In the genomic region with DNA sequence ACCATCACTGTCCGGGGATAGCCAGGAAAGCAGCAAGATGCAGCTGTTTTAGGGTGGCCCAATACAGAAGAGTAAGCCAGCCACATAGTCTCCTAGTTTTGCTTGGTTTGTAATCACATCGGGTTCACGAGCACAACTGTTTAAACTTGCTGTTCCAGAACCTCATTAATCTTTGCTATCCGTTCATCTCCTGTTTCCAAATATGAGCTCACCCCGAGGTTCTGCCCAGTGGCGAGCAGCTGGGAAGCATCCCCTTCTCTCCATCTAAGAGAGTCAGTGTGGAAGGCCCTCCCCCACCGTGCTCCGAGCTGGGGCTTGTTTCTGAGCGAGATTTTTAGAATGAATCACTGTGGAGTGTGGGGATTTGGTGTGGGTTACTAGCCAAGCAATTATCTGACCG, we compare ENCODE assay signal across 9 mouse cellular contexts.
DNase-seq lines count a peak whose midpoint lies in the region; ATAC-seq and TF ChIP-seq lines count a peak whose summit lies in the region.
"Had no signal": no experiment of that assay in that cellular context is flagged by ENCODE, and none has a peak within 500 bp of the region (broad histone marks: within the 10 kb centered on the region; RNA-seq: fewer than 3 reads in every experiment).

No protein-coding gene starts in this region.

- no peaks in the 10 kb centered on the region for H3K36me3 ChIP-seq in lung, embryonic 16.5 days (ENCODE audit: control insufficient read depth, insufficient read depth, low read length)
- H3K36me3 ChIP-seq in forebrain, postnatal 0 days (ENCODE audit: insufficient read depth), result no peaks in the 10 kb centered on the region
- H3K36me3 ChIP-seq in forebrain, embryonic 12.5 days (replicated peaks), result no peaks in the 10 kb centered on the region
- H3K36me3 ChIP-seq: midbrain, embryonic 12.5 days had no signal

- intact Hi-C loops in heart, postnatal 36 days (cut with DNase I), result no loop called here

- ATAC-seq in Patski, result peak; percentile 46
- peak; percentile 97 for ATAC-seq in lung, embryonic 16.5 days (ENCODE audit: low read depth)
- no peak for ATAC-seq in forebrain, postnatal 0 days
- no peak for ATAC-seq in forebrain, embryonic 12.5 days (ENCODE audit: low FRiP score)

- peak overlapping the region; percentile 83 for H3K27ac ChIP-seq in lung, embryonic 16.5 days (ENCODE audit: low read length)
- H3K27ac ChIP-seq in cerebellum, adult 2 months (ENCODE audit: insufficient read depth, low read length), result no peak overlapping the region
- no peak overlapping the region for H3K27ac ChIP-seq in forebrain, postnatal 0 days (ENCODE audit: low read depth, low read length)
- H3K27ac ChIP-seq in forebrain, embryonic 12.5 days, result no peak overlapping the region
- H3K27ac ChIP-seq: midbrain, embryonic 12.5 days had no signal

- in situ Hi-C loops in Patski (cut with MboI; ENCODE audit: low pct_unique_long_range_greater_than_20kb), result loop anchor here (5.0 kb wide), 1 partner anchor 182 kb away; a partner anchor contains a TSS

- CTCF ChIA-PET in Patski (lab: Charles Lee), result interaction anchor here (0.9 to 1.5 kb wide), 4 partner anchors 32 to 186 kb away, joined by 3 to 4 read pairs (median 3); no protein-coding TSS in a partner anchor

- POLR2A ChIA-PET in Patski (lab: Charles Lee), result interaction anchor here (0.6 to 0.9 kb wide), 3 partner anchors 11 to 101 kb away, joined by 3 to 4 read pairs (median 3); no protein-coding TSS in a partner anchor

- no peak overlapping the region for H3K4me2 ChIP-seq in lung, embryonic 16.5 days (ENCODE audit: low read depth, low read length)
- H3K4me2 ChIP-seq in forebrain, postnatal 0 days (ENCODE audit: low read depth), result no peak overlapping the region
- no peak overlapping the region for H3K4me2 ChIP-seq in forebrain, embryonic 12.5 days
- H3K4me2 ChIP-seq: midbrain, embryonic 12.5 days had no signal

- no peak for TF ChIP-seq CTCF in Patski (IDR thresholded peaks at IDR 0.05)
- TF ChIP-seq CTCF in cerebellum, adult 2 months (IDR thresholded peaks at IDR 0.05; ENCODE audit: borderline replicate concordance, insufficient read depth, low read depth, low read length), result no peak
- no peak for TF ChIP-seq CTCF in forebrain, postnatal 0 days (IDR thresholded peaks at IDR 0.05; ENCODE audit: low read depth)

- no peak overlapping the region for H3K4me3 ChIP-seq in lung, embryonic 16.5 days (ENCODE audit: low read length)
- no peak overlapping the region for H3K4me3 ChIP-seq in cerebellum, adult 2 months (replicated peaks; ENCODE audit: insufficient read depth, low read depth, low read length)
- no peak overlapping the region for H3K4me3 ChIP-seq in forebrain, postnatal 0 days (ENCODE audit: low read depth, low read length)
- H3K4me3 ChIP-seq in forebrain, embryonic 12.5 days (replicated peaks), result no peak overlapping the region
- H3K4me3 ChIP-seq: midbrain, embryonic 12.5 days had no signal

- H3K4me1 ChIP-seq in lung, embryonic 16.5 days (replicated peaks; ENCODE audit: control insufficient read depth, insufficient read depth, low read length), result peaks cover 19% of the 10 kb centered on the region
- H3K4me1 ChIP-seq in cerebellum, adult 2 months (ENCODE audit: control insufficient read depth, insufficient read depth, low read length), result no peaks in the 10 kb centered on the region
- peaks cover 12% of the 10 kb centered on the region; the same call in 1 of the 2 replicates for H3K4me1 ChIP-seq in forebrain, postnatal 0 days (ENCODE audit: insufficient read depth)
- peaks cover 11% of the 10 kb centered on the region; the same call in 1 of the 2 replicates for H3K4me1 ChIP-seq in forebrain, embryonic 12.5 days

- 28% methylated on average over 10 of the region's 10 CpGs for WGBS in lung, embryonic 16.5 days
- WGBS in cerebellum, adult 2 months, result 69% methylated on average over 10 of the region's 10 CpGs
- WGBS in forebrain, postnatal 0 days, result 76% methylated on average over 10 of the region's 10 CpGs
- 83% methylated on average over 10 of the region's 10 CpGs for WGBS in forebrain, embryonic 12.5 days

- H3K9me3 ChIP-seq in lung, embryonic 16.5 days (ENCODE audit: control insufficient read depth, low read length), result no peaks in the 10 kb centered on the region
- no peaks in the 10 kb centered on the region for H3K9me3 ChIP-seq in forebrain, postnatal 0 days (ENCODE audit: low read length)
- H3K9me3 ChIP-seq in forebrain, embryonic 12.5 days, result no peaks in the 10 kb centered on the region
- H3K9me3 ChIP-seq: midbrain, embryonic 12.5 days had no signal

- H3K9ac ChIP-seq in lung, embryonic 16.5 days (ENCODE audit: low read length), result no peak overlapping the region
- no peak overlapping the region for H3K9ac ChIP-seq in forebrain, postnatal 0 days
- H3K9ac ChIP-seq in forebrain, embryonic 12.5 days, result no peak overlapping the region
- H3K9ac ChIP-seq: midbrain, embryonic 12.5 days had no signal

- H3K27me3 ChIP-seq in Patski, result no peaks in the 10 kb centered on the region
- no peaks in the 10 kb centered on the region for H3K27me3 ChIP-seq in lung, embryonic 16.5 days (ENCODE audit: control insufficient read depth, insufficient read depth, low read depth, low read length)
- H3K27me3 ChIP-seq in cerebellum, adult 2 months (ENCODE audit: control insufficient read depth, insufficient read depth, low read length), result no peaks in the 10 kb centered on the region
- no peaks in the 10 kb centered on the region for H3K27me3 ChIP-seq in forebrain, postnatal 0 days (ENCODE audit: insufficient read depth, low read length)
- peaks cover 11% of the 10 kb centered on the region; the same call in 1 of the 2 replicates for H3K27me3 ChIP-seq in forebrain, embryonic 12.5 days

- DNase-seq in 3T3-L1 (ENCODE audit: low read depth, low spot score) (peak; percentile 15), Patski (ENCODE audit: low read depth, low spot score) (no peak)
- peak; percentile 51 to 60 for DNase-seq in heart, postnatal 36 days
- DNase-seq in cerebellum, adult 2 months, result no peak
- DNase-seq in yolk sac, embryonic 10.5 days (ENCODE audit: low spot score), result no peak
- no peak for DNase-seq in forebrain, postnatal 0 days

- TF ChIP-seq POLR2A in cerebellum, adult 2 months (IDR thresholded peaks at IDR 0.05; ENCODE audit: borderline replicate concordance, insufficient read depth, low read length), result no peak

Comparison
In these comparisons a context has a peak if more than half of its experiments do, and no peak if none do; other contexts are left out.
1. DNase-seq: peak in 3T3-L1 (single experiment) and heart, postnatal 36 days (2 of 2); none in Patski (single experiment), cerebellum, adult 2 months (0 of 2), yolk sac, embryonic 10.5 days (single experiment) and forebrain, postnatal 0 days (single experiment).
2. ATAC-seq: peak in Patski (single experiment) and lung, embryonic 16.5 days (single experiment); none in forebrain, postnatal 0 days (single experiment) and forebrain, embryonic 12.5 days (single experiment).